Mouse (Mus musculus) G1E (cell line): ENCODE results near the gene Gm8879.
"Not testable (repeated sequence)": the region's sequence is repeated elsewhere in the genome, so short reads cannot be mapped to it uniquely, and the experiment has no call there.

Source experiments
- CTCF ChIP-seq: IDR thresholded peaks from 2 replicates; pipeline ENCODE4 v1.5.1; 2012; ENCODE audit warnings: low read depth, low read length, inconsistent platforms, mixed read lengths
- GATA1 ChIP-seq: IDR thresholded peaks from 2 replicates; pipeline ENCODE4 v1.6.1; 2012; ENCODE audit warnings: borderline replicate concordance, low read length, inconsistent platforms, mixed read lengths
- POLR2AphosphoS5 ChIP-seq: IDR thresholded peaks from 2 replicates; pipeline ENCODE4 v1.6.1; 2012; ENCODE audit warnings: low read depth, low read length, inconsistent platforms; ENCODE audit not compliant: insufficient replicate concordance
- TAL1 ChIP-seq: conservative IDR thresholded peaks from 2 replicates; pipeline ENCODE4 v1.6.1; 2012; ENCODE audit warnings: low read depth, low read length, inconsistent platforms, mixed read lengths

DNA sequence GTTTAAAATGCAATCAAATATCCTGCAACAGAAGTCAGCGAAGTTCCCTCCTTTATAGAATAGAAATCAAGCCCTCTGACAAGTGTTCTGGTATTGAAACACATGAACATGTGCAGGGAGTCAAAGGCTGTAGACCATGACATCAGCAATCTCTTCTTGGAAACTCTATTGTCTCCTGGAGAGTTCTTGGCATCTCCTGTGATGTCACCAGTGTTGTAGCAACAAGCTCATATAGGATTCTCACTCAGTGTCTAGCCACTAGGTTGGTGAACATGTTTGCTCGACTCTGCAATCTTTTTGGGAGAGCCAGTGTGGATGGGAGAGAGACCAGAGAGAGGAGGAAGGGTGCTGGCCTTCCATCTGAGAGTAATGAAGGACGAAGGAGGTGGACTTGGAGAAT is at the start of gene Gm8879:
- not testable (repeated sequence) for TF ChIP-seq CTCF, POLR2AphosphoS5, GATA1, TAL1
